Mouse (Mus musculus): ENCODE measurements at regions not wholly inside any gene's neighbourhood (a gene's known extent, or its start where the extent isn't known, plus 50 kb on each side); places are given as distances from the start of the nearest gene placed in this dataset.

- TF ChIP-seq CTCF (IDR thresholded peaks at IDR 0.05; ENCODE audit: low read depth) (no peak), EP300 (IDR thresholded peaks at IDR 0.05; ENCODE audit: low read depth) (no peak)
Observed at GRCm38 (mm10) chr12:56472856-56473647, 63.7 kb downstream of the Nkx2-1 start.
